Mouse (Mus musculus): ENCODE data around the gene Ppm1m.

Gene Ppm1m

DNA sequence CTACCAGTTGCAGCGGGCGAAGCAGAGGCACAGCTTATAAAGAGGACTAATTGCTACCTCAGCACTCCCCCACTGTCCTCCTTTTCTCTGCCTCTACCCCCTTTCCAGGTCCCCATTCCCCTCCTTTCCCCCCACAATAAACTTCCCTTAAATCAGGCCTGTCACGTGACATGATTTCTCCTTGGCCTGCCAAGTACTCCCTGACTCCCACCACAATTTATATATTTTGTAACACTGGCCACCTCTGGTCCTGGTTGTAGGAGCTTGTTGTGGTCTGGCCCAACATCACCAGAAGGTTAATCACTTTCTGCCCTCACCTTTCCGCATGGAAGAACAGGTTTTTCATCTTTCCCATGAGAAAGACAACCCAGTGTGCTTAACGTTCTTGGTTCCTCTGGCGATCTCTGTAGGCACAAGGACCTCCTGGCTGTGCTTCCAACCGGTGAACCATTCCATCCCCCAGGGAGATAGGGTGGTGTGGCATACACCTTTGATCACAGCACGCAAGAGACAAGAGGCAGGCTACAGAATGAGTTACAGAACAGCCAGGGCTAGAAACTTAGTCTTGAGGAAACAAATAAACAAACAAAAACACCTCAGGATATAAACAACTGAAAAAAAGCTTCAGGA, 21.5 kb upstream of the Ppm1m start:
- in situ Hi-C loops (cut with MboI, MseI), result no loop called here

DNA sequence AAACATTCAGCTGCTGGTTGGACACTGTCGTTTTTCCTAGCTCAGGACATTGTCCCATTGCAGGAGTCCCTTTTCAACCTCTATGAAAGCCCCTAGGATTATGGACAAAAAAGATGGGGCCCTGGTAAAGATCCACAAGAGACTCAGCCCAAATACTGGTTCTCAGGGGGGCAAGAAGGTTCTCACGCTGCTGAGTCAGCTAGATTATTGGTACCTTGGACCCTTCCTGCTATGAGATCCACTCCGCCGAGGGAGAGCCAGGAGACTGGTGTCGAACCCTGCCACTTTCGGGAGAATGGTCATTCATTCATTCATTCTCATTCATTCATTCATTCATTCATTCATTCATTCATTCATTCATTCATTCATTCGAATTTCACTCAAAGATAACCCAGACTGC, 17.4 kb upstream of the Ppm1m start:
- in situ Hi-C loops (cut with MboI, MseI), result no loop called here

DNA sequence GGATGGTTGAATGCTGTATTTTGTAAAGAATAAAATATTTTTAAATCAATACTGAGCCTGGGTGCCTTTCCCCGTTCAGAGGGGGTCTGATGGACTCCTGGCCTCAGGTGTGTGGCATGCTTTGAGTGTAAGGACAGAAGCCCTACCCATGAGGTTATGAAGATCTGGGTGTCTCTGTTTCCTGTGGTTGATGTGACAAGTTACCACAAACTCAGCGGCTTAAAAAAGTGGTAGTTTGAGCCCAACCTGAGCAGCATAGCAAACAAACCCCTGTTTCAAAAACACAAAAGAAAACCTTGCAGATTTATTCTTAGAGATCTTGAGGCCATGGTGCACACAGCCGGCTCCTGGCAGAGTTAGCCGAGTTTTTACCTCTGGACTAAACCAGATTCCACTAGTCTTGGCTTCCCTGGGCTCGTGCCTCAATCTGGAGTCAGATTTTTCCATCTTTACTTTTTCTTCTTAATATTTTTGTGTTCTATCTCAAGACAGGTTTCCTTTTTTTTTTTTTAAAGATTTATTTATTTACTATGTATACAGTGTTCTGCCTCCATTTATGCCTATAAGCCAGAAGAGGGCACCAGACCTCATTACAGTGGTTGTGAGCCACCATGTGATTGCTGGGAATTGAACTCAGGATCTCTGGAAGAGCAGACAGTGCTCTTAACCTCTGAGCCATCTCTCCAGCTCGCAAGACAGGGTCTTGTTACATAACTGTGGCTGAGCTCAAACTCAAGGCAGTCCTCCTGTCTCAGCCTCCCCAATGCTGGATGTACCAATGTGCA, 16.0 kb upstream of the Ppm1m start:
- in situ Hi-C loops (cut with MboI, MseI), result no loop called here

DNA sequence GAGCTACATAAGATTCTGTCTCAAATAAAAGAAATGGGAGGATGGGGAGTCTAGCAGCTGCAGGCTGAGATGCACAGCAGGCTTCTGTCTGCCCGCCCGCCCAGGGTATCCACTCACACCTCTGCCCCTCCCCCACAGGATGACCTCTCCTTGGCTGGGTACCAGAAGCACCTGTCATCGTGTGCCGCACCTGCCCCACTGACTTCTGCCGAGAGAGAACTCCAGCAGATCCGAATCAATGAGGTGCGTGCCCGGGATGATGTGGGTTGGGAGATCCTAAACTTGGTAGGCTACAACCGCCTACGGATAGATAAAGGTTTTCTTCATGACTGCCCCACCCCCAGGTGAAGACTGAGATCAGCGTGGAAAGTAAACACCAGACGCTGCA, 13.0 kb upstream of the Ppm1m start:
- in situ Hi-C loops (cut with MboI, MseI), result no loop called here

DNA sequence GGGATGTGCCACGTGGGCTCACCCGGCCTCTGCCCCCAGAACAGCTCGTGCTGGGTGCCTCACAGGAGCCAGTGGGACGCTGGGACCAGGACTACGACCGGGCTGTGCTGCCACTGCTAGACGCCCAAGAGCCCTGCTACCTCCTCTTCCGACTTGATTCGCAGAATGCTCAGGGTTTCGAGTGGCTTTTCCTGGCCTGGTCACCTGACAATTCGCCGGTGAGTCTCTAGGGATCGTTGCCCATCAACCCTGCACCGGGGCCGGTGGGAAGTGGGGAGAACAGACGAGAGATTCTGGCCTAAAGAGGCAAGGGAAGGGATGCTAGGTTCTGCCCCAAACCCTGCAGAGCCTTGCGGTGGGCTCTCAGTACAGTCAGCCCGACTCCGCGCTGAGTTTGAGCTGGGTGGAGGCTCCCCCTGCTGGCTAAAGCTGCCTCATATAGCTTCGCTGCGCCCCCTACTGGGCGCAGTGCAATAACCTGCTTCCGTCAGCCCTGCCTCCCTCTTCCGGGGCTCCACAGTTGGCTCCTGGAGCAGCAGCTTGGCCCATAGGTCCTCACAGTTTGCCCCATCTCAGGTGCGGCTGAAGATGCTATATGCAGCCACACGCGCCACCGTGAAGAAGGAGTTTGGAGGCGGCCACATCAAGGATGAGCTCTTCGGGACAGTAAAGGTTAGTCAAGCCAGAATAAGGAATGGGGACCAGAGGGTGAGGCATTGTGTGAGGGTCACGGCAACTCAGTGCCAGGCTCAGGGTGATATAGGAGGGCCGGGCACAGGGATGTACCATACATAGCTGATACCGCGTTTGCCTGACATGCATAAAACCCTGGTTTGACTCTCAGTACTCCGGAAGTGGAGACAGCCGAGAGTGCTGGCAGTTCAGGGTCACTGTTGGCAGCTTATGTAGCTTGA, 12.4 kb upstream of the Ppm1m start:
- in situ Hi-C loops (cut with MboI, MseI), result no loop called here

DNA sequence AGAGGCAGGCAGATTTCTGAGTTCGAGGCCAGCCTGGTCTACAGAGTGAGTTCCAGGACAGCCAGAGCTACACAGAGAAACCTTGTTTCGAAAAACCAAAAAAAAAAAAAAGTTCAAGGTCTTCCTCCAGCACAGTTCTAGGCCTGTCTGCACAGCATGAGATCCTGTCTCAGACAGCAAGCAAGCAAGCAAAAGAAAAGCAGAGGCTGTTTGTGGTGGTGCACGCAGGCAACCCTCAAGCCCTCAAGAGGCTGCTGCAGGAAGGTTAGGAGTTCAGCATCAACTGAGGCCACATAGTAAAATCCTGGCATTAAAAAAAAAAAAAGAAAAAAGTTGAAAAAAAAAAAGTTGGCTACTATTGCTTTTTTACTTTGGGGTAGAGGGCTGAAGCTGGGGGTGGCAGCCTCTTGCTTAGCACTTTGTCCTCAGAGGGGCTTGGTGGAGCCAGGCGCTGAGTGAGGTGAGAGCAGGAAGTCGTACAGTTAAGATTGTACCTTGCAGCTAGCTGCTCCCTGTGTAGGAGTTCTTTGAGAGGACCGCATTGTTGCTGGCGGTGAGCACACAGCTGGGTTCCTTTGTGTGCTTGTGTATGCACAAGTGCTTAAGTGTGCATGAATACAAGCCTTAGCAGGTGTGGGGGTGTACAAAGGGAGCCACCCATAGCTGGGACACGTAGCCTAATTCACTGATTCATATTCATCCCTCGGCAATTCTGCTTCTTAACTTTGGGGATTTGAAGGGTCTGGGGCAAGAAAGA, 11.5 kb upstream of the Ppm1m start:
- in situ Hi-C loops (cut with MboI, MseI), result no loop called here

DNA sequence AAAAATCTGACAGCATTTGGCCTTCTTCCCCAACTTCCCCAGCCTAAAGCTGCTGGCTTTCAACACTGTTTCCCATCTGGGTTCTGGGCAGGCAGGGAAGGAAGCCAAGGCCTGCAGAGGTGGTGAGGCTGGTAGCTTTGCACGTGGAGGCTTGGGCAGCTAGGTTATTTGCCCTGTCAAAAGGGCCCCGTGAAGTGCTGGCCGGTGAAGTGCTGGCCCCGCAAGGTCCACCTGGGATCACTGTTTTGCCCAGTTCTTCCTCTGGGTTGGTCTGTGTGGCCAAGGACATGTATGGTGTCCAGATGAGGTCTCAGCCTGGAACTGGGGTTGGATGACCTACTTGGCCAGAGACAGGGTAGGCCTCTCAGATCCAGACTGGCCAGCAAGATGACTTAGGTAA, 10.4 kb upstream of the Ppm1m start:
- in situ Hi-C loops (cut with MboI, MseI), result loop anchor here (10.0 kb wide), 1 partner anchor 1535 kb away; no protein-coding TSS in a partner anchor

DNA sequence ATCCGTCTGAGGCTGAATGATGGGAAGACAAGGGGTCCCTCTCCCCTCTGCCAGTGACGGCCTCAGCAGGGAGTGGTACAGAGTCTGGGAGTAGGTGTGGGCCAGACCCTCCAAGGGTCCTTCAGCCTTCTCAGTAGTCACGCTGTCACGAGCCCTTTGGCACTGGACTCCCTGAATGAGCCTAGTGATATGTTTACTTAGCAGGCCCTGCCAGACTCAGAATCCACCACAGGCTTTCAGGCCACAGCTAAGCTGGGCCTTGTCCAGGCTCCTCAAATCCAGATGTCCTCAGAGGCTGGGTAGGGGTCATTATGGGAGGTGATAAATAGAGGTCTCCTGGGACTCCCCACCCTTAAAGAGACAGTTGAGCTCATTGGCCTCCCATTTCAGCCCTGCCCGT, 8.6 kb upstream of the Ppm1m start:
- in situ Hi-C loops (cut with MboI, MseI), result loop anchor here (10.0 kb wide), 1 partner anchor 1537 kb away; no protein-coding TSS in a partner anchor

DNA sequence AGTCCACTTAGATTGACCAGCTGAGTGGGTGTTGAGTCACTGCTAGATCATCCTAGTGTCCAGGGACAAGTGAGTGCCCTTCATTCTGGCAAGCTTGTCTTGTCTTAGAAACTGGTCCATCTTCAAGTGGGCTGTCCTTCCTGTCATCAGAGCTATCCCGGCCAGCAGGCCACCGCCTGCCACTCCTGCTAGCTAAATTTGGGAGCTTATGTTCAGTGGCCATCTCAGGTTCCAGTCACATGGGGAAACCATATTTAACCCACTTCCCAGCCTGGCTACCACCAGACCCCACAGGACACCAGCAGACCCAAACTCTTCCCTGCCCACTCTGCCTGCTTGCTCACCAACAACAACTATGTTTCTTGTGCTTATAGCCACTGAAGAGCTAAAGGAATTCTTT, 7.0 kb upstream of the Ppm1m start:
- in situ Hi-C loops (cut with MboI, MseI), result loop anchor here (10.0 kb wide), 1 partner anchor 1538 kb away; no protein-coding TSS in a partner anchor

DNA sequence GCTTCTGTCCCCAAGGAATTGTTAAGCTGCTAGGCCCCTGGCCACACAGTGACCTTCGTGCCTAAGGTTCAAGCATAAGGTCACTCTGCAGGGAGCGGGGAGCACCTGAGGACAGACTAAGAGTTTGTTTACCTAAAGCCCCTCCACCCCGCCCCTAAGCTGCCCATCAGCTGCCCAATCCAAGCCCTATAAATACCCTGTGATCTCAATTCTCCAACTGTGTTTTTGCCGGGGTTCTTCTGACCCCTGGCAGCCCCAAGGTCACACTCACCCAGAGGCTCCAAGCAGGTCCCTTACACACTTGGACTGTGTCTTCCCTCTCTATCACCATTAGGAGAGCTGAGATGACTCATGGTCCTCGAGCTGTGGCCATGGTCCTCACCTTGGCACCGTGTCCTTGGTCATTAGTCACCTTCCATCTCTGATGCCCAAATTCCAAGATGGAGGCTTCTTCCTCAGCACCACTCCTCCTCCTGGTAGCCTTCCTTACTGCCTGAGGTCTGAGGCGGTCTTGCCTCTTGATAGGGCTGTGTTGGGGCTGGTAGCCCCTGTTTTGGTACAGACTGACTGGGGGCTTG, 6.3 kb upstream of the Ppm1m start:
- in situ Hi-C loops (cut with MboI, MseI), result loop anchor here (10.0 kb wide), 1 partner anchor 1539 kb away; no protein-coding TSS in a partner anchor

DNA sequence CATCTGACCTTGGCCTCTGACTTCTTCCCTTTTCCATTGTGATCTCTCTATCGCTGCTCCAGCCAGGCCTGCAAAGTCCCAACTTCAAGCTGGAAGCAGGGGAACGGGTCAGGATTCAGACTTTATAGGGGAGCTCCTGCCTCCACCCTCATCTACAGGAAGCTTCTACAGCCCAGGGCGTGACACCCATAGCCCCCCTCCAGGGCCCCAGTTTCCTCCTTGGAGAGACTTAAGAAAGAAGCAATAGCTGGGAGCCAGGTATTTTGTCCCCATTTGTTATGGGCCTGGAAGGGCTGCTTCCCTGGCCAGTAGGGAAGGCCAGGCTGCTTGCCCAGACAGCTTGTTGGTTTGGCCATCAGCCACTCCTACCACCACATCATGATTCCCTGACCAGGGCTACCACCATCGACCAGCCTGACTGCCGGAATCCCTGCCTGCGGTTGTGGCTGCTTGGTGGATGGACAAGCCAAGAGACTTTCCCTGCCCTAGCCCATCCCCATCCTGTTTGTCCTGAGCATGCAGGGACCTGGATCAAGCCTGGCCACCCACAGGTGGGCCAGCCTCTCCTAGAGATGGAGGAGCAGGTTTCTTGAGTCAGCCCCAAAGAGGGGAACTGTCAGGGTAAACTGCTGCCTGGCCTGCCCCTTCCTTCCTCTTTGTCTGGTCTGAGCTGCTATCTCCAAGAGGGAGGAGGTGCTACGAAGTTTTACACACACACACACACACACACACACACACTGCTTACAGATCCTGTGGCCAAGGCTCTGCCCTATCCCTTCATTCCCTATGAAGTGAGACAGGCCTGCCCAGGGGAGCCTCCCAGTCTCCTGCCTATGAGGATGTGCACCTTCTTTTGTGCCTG, 4.7 kb upstream of the Ppm1m start:
- in situ Hi-C loops (cut with MboI, MseI), result loop anchor here (10.0 kb wide), 1 partner anchor 1541 kb away; no protein-coding TSS in a partner anchor

DNA sequence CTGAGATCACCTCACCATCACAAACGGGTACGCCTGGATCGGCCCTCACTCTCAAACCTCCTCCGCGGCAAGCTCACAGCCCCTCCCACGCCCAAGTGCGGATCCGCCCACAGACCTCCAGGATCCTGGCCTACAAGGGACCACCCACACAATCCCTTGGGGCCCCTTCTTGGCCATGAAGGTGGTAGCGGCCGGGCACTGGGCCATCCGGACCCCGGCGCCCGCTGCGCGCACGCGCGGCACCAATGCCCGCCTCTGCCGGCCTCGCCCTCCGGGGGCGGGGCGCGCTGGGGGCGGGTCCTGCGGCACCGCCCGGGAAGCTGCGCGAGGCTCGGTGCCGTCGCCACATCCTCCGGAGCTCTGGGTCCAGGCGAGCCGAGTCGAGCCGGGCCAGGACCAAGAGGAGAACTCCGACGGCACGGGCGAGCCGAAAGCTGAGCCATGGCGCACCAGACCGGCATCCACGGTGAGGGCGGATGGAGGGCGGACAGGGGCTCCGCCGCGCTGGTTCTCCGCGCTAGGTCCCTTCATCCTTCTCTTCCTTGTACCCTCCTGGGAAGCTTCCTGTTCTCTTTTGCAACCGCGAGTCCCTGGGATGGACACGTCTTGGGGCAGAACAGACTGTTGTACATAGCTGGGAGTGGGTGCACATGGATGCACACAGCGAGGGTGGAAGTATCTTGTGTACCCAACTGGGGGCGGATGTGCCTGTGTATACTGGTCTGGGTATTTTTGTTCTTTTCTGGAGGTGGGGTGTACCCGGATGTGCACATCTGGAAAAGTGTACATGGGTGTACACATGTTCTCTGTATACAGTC, 3.5 kb upstream of the Ppm1m start, which contains the start of gene Twf2:
Twf2 (plus strand) TSS at position 290 of the 818 bp plus-strand sequence.
- in situ Hi-C loops (cut with MboI, MseI), result loop anchor here (10.0 kb wide), 1 partner anchor 1542 kb away; no protein-coding TSS in a partner anchor

DNA sequence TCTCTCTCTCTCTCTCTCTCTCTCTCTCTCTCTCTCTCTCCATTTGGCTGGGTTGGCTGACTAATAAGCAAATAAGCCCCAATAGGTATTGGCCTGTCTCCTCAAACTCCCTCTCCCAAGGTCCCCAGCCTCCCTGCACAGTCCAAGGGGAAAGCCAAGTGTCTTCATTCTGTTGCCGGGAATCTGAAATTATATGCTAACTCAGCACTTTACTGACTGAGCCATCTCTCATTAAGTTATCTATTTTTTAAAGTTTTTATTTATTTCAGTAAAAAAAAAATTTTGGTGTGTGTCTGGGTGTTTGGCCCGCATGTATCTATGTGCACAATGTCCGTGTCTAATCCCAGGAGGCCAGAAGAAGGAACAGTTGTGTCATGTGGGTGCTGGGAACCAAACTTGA, 2.3 kb upstream of the Ppm1m start:
- in situ Hi-C loops (cut with MboI, MseI), result loop anchor here (10.0 kb wide), 1 partner anchor 1543 kb away; no protein-coding TSS in a partner anchor

DNA sequence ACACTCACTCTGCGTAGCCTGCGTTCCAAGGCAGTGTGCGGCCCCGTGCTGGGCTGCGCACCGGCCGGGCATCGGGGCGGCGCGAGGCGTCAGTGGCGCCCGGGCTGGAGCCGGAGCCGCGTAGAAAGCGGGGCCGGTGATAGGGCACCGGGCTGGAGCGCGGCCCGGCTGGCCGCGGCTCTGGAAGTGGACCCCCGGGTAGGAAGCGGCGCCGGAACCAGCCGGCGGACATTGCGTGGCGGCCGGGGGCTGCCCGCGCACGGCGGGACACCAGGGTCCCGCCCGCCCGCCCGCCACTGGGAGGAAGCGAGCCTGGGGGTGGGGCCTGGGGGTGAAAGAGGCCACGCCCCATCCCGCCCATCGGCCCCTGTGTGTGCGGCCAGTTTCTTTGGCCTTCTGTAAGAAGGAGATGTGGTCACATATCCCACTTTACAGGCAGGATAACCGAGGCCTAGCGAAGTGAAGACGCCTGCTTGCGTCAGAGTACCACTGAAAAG, 536 bp downstream of the Ppm1m start:
- in situ Hi-C loops (cut with MboI, MseI), result no loop called here

DNA sequence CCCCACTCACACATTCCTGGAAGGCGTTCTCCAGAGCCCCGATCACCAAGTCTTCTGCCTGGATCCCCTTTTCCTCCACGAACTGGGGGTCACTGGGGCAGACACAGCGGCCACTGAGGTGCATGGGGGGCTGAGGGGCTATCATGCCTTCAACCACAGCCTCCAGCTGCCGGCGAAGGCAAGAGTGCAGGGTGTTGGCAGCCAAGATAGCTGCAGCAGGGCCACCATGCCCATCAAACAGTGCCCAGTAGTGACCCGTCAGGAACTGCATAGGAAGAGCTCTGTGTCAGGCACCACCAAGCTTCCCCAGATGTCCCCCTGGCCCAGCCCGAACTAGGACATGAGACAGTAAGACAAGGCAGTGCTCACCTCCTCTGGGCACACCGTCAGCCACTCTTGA, 1.8 kb downstream of the Ppm1m start:
- in situ Hi-C loops (cut with MboI, MseI), result no loop called here

DNA sequence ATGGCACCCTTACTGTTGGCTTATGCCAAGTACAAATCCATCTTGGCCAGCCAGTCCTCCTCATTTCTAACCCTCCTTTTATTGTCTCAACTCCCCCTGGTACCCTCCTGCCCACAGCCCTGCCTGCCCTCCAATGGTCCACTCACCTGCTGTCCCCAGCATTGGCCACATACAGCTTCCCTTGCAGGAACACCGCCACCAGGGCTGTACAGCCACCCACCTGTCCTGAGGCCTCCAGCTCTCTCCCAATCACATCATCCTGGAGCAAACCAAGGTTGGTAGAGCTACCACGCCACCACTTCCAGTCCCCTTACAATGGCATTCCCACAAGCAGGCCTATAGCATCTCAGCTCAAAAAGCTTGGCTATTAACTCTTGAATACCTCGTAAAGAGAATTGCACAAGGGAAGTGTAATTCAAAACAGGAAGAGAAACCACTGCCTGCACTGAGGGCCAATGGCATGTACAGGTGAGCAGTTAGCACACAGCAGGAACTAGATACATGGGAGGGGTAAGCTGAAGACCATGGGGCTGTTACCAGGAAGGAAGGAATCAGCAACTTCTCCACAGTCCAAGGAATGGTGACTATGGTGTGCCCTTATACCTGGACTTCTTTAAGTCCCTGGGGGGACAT, 2.3 kb downstream of the Ppm1m start:
- in situ Hi-C loops (cut with MboI, MseI), result no loop called here

DNA sequence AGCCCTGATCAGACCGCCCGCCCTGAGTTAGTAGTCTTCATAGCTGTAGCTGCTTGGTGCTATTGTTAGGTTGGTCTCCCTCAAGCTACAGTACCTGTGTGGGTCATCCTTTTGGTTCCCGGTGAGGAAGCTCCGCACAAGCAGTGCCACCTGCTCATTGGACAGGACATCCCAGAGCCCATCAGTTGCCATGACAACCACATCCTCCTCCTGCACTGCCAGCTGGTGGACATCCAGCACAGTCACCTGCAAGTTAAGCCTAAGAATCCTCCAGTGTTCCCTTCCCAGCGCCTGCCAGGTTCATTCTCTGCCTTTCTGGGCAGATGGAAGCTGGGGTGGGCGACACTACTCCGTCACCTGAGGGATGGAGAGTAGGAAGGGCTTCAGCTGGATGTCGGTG, 3.9 kb downstream of the Ppm1m start:
- in situ Hi-C loops (cut with MboI, MseI), result no loop called here

Measured in T-helper 2 cell (primary cell).